In the genomic region with DNA sequence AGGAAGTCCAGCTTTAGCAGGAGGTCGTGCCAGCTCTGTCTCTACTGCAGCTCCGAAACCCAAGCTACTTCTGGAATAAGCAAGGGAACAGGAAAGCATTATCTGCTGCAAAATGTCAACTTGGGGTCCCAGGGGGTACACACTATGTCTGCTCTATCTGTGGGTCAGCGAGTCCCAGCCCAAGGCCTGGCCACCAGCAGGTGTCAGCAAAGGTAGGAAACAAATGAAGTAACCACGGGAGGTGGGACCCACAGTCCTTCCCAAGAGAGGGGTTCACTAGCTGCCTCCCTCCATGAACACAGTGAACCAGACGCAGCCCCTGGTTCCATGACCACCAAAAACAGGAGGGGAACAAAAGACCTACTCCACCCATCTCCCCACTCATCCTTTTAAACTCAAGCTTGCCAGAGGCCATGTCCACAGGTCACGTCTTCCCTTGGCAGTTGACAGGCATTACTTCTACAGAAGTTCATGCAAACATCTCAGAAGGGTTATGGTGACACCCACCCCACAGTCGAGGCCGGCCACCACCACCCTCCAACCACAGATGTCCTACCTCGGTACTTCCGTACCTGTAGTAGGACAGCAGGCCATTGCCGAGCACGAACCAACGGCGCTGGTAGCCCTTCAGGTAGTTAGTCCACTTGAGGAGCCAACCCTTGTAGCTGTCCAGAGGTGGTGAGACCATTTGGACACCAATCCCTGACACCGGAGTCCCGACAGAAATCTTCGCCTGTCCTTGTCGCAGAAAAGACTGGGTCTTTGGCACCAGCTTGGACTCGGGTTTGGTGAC, we compare ENCODE assay signal across 8 mouse cellular contexts. TPM values are rescaled to one million over a fixed set of nuclear protein-coding genes. Genes with fewer than 3 reads are reported as not detected.
DNase-seq lines count a peak whose midpoint lies in the region; ATAC-seq and TF ChIP-seq lines count a peak whose summit lies in the region.

No protein-coding gene starts in this region.

- peak overlapping the region; percentile 92 for H3K4me2 ChIP-seq in kidney, embryonic 15.5 days
- peak overlapping the region; percentile 71 for H3K4me2 ChIP-seq in hindbrain, embryonic 13.5 days
- H3K4me2 ChIP-seq in midbrain, embryonic 15.5 days = peak overlapping the region; percentile 80

- H3K9ac ChIP-seq in kidney, embryonic 15.5 days = peak overlapping the region; percentile 46; the same call in 1 of the 2 replicates
- peak overlapping the region; percentile 74 for H3K9ac ChIP-seq in hindbrain, embryonic 13.5 days
- H3K9ac ChIP-seq in midbrain, embryonic 15.5 days = no peak overlapping the region

- H3K27me3 ChIP-seq in kidney, embryonic 15.5 days = peaks cover 28% of the 10 kb centered on the region
- peaks cover 24% of the 10 kb centered on the region for H3K27me3 ChIP-seq in hindbrain, embryonic 13.5 days
- peaks cover 5% of the 10 kb centered on the region; the same call in 1 of the 2 replicates for H3K27me3 ChIP-seq in midbrain, embryonic 15.5 days (replicated peaks)

- no peak for TF ChIP-seq POLR2A in cortical plate, adult 2 months (IDR thresholded peaks at IDR 0.05; ENCODE audit: extremely low read depth, insufficient read depth, low read length)

- ATAC-seq in kidney, embryonic 15.5 days (replicated peaks; ENCODE audit: low FRiP score) = no peak; the same call in 1 of the 2 replicates
- ATAC-seq in hindbrain, embryonic 13.5 days (ENCODE audit: low FRiP score) = peak; percentile 26; the same call in 1 of the 2 replicates
- ATAC-seq in midbrain, embryonic 15.5 days (replicated peaks) = no peak

- H3K4me1 ChIP-seq in kidney, embryonic 15.5 days = peaks cover 21% of the 10 kb centered on the region
- peaks cover 5% of the 10 kb centered on the region for H3K4me1 ChIP-seq in cortical plate, adult 2 months (ENCODE audit: control insufficient read depth, insufficient read depth, low read length)
- H3K4me1 ChIP-seq in hindbrain, embryonic 13.5 days (replicated peaks) = peaks cover 14% of the 10 kb centered on the region
- H3K4me1 ChIP-seq in midbrain, embryonic 15.5 days = peaks cover 15% of the 10 kb centered on the region

- H3K27ac ChIP-seq in kidney, embryonic 15.5 days = no peak overlapping the region
- H3K27ac ChIP-seq in cortical plate, adult 2 months (ENCODE audit: insufficient read depth, low read length) = peak overlapping the region; percentile 39; the same call in 1 of the 2 replicates
- no peak overlapping the region for H3K27ac ChIP-seq in hindbrain, embryonic 13.5 days
- no peak overlapping the region for H3K27ac ChIP-seq in midbrain, embryonic 15.5 days

- TF ChIP-seq CTCF in cortical plate, adult 2 months (IDR thresholded peaks at IDR 0.05; ENCODE audit: extremely low read depth, insufficient read depth, low read length) = no peak

- 71% methylated on average over 19 of the region's 19 CpGs for WGBS in kidney, embryonic 15.5 days
- 77% methylated on average over 19 of the region's 19 CpGs for whole genome bisulfite sequencing in hindbrain, embryonic 13.5 days
- 77% methylated on average over 19 of the region's 19 CpGs for WGBS in midbrain, embryonic 15.5 days

- no peaks in the 10 kb centered on the region for H3K9me3 ChIP-seq in kidney, embryonic 15.5 days (replicated peaks)
- no peaks in the 10 kb centered on the region for H3K9me3 ChIP-seq in hindbrain, embryonic 13.5 days
- H3K9me3 ChIP-seq in midbrain, embryonic 15.5 days = no peaks in the 10 kb centered on the region

- DNase-seq in kidney, postnatal 36 days = no peak
- no peak for DNase-seq in urinary bladder, postnatal 14 days (ENCODE audit: low spot score)
- DNase-seq in layer of hippocampus, adult 8-10 months (ENCODE audit: low spot score in 2 of 2) = no peak
- no peak for DNase-seq in spleen, postnatal 10 days (ENCODE audit: low spot score in 2 of 2)

- peak overlapping the region; percentile 55 for H3K4me3 ChIP-seq in kidney, embryonic 15.5 days (replicated peaks)
- H3K4me3 ChIP-seq in cortical plate, adult 2 months (ENCODE audit: insufficient read depth, low read length) = peak overlapping the region; percentile 71
- peak overlapping the region; percentile 51 for H3K4me3 ChIP-seq in hindbrain, embryonic 13.5 days
- peak overlapping the region; percentile 53 for H3K4me3 ChIP-seq in midbrain, embryonic 15.5 days

- H3K36me3 ChIP-seq in kidney, embryonic 15.5 days = no peaks in the 10 kb centered on the region
- no peaks in the 10 kb centered on the region for H3K36me3 ChIP-seq in hindbrain, embryonic 13.5 days
- no peaks in the 10 kb centered on the region for H3K36me3 ChIP-seq in midbrain, embryonic 15.5 days (replicated peaks)

RNA-seq across cellular contexts. Expression of a gene that starts 0.8 kb away (rescaled TPM):
- 0.78 and 0.91 TPM in 2 replicates for polyA plus RNA-seq in kidney, embryonic 15.5 days (2015; fragmentation: Nextera tagmentation; extraction: Ambion mirVana)
- polyA plus RNA-seq in cortical plate, adult 2 months (2012; rRNA removed) = 129 and 131 TPM in 2 replicates
- polyA plus RNA-seq in hindbrain, embryonic 13.5 days (2015; fragmentation: Nextera tagmentation; extraction: Ambion mirVana) = 14.5 and 17.4 TPM in 2 replicates
- 33.5 and 36.2 TPM in 2 replicates for polyA plus RNA-seq in midbrain, embryonic 15.5 days (2015; fragmentation: Nextera tagmentation; extraction: Ambion mirVana)
- 10 to 100 TPM; 63.6 to 77.0 (median 69.9) TPM for total RNA-seq in layer of hippocampus, adult 8-10 months (2022)

RNA-seq across cellular contexts. Expression of a gene that starts 32.0 kb away (rescaled TPM):
- 0.49 and 0.64 TPM in 2 replicates for polyA plus RNA-seq in kidney, embryonic 15.5 days (2015; fragmentation: Nextera tagmentation; extraction: Ambion mirVana)
- polyA plus RNA-seq in cortical plate, adult 2 months (2012; rRNA removed) = 0.25 and 0.29 TPM in 2 replicates
- polyA plus RNA-seq in hindbrain, embryonic 13.5 days (2015; fragmentation: Nextera tagmentation; extraction: Ambion mirVana) = 0.47 and 0.84 TPM in 2 replicates
- polyA plus RNA-seq in midbrain, embryonic 15.5 days (2015; fragmentation: Nextera tagmentation; extraction: Ambion mirVana) = 0.43 and 0.90 TPM in 2 replicates
- total RNA-seq in layer of hippocampus, adult 8-10 months (2022) = 1 to 10 TPM in 2 of 4 experiments, under 1 TPM in 2; 0.52 to 1.0 (median 0.83) TPM

RNA-seq across cellular contexts. Expression of a gene that starts 32.2 kb away (rescaled TPM):
- polyA plus RNA-seq in kidney, embryonic 15.5 days (2015; fragmentation: Nextera tagmentation; extraction: Ambion mirVana) = 13.0 and 13.4 TPM in 2 replicates
- 19.3 and 19.4 TPM in 2 replicates for polyA plus RNA-seq in cortical plate, adult 2 months (2012; rRNA removed)
- 33.8 and 35.2 TPM in 2 replicates for polyA plus RNA-seq in hindbrain, embryonic 13.5 days (2015; fragmentation: Nextera tagmentation; extraction: Ambion mirVana)
- polyA plus RNA-seq in midbrain, embryonic 15.5 days (2015; fragmentation: Nextera tagmentation; extraction: Ambion mirVana) = 41.4 and 42.9 TPM in 2 replicates
- total RNA-seq in layer of hippocampus, adult 8-10 months (2022) = 10 to 100 TPM; 19.1 to 26.7 (median 22.9) TPM

RNA-seq across cellular contexts. Expression of a gene that starts 51.6 kb away (rescaled TPM):
- polyA plus RNA-seq in kidney, embryonic 15.5 days (2015; fragmentation: Nextera tagmentation; extraction: Ambion mirVana) = 4.6 and 5.1 TPM in 2 replicates
- polyA plus RNA-seq in cortical plate, adult 2 months (2012; rRNA removed) = 20.7 and 21.7 TPM in 2 replicates
- 11.1 and 11.4 TPM in 2 replicates for polyA plus RNA-seq in hindbrain, embryonic 13.5 days (2015; fragmentation: Nextera tagmentation; extraction: Ambion mirVana)
- polyA plus RNA-seq in midbrain, embryonic 15.5 days (2015; fragmentation: Nextera tagmentation; extraction: Ambion mirVana) = 17.9 and 19.4 TPM in 2 replicates
- 10 to 100 TPM; 15.0 to 19.8 (median 16.9) TPM for total RNA-seq in layer of hippocampus, adult 8-10 months (2022)
